Mouse (Mus musculus): ENCODE results near the gene Myom1. TPM values are rescaled to one million over a fixed set of nuclear protein-coding genes. Genes with fewer than 3 reads are reported as not detected.

The Myom1 gene
- polyA plus RNA-seq, 1 experiment from 2014 or later = 2.5 TPM

Other genes starting within 250 kb of the Myom1 start
- gene Tgif1, start 149.1 kb upstream of the Myom1 start, polyA plus RNA-seq (2016; fragmentation: Nextera tagmentation; extraction: Ambion mirVana) = 110 and 112 TPM in 2 replicates
- 439 and 451 TPM in 2 replicates for gene Myl12a, start 245 bp downstream of the Myom1 start, polyA plus RNA-seq (2016; fragmentation: Nextera tagmentation; extraction: Ambion mirVana)
- 42.1 and 45.2 TPM in 2 replicates for gene Lpin2, start 179.9 kb downstream of the Myom1 start, polyA plus RNA-seq (2016; fragmentation: Nextera tagmentation; extraction: Ambion mirVana)